Mouse (Mus musculus): ENCODE data around the gene Arl8b.

Arl8b gene

GRCm38 (mm10) chr6:108784796-108785195 lies 1.9 kb downstream of the Arl8b start:
- peak; percentile 28 for DNase-seq (ENCODE audit: low spot score)

DNA sequence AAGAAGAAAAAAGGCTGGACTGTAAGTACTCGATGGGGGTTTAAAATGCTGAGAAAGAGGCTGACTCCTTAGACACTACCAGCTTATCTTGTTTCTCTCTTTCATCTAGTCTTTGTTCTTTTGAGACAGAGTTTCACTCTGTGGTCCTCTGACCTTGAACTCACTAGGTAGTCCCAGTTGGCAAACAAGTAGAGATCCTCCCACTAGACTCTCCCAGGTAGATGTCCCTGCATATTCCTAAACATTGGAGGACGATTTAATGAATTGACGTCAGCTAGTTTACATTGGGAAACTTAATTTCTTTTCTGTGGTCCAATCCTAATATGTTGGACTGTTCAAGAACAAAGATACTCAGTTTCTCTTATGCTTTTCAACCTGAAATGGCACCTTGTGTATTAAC lies 2.7 kb downstream of the Arl8b start:
- no peak for DNase-seq (ENCODE audit: low spot score)

DNA sequence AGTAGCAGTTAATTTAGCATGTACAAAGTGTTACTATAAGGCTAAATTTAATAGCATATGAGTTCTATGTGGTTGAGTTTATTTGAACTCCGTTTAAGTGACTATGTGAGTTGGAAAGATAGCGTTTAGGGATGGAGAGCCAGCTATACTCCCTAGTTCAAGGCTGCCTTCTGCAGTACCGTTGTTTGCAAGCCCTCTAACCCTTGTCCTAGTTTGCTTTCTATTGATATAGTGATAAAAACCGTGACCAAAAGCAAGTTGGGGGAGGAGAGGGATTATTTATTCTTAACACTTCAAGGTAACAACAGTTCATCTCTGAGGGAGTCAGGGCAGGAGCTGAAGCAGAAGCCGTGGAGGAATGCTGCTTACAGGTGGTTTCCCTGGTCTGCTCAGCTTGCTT lies 8.6 kb downstream of the Arl8b start:
- no peak for DNase-seq (ENCODE audit: low spot score)

DNA sequence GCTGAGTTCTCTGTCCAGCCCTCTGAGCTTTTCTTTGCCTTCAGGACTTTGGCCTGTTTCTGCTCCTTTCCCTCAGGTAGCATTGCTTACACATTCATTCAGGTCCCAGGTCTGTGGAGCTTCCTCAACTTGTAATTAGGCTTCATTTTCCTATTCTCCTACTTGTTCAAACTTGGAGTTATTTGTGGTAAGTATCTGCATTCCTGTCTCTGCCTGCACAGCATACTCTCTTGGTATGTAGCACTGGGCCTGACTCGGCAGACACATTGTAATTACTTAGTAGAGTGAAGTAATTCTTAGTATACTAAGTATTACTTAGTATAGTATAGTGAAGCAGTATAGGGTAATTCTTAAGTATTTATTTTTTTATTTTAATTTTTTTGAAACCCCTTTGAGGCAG lies 13.0 kb downstream of the Arl8b start:
- no peak for DNase-seq (ENCODE audit: low spot score)

- DNase-seq (ENCODE audit: low spot score) = no peak
These were observed 13.8 kb downstream of the Arl8b start for GRCm38 (mm10) chr6:108796706-108797105.

DNA sequence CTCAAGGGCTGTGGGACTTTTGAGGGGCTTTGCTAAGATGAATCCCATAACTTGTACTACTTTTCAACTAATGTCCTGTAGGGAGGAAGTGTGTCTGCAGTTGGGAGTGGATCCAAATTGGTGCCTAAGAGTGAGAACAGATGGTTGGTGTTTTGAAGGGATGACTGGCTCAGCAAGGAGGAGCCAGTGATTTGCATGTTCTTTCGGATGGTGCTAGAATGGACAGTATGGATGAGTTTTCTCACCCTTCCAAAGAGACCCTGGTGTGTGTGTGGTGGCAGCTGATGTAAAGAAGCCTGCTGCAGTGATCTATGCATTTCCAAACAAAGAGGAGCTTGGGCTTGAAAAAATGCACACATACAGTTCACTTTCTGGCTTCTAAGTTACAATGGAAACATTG lies 22.3 kb downstream of the Arl8b start:
- no peak for DNase-seq (ENCODE audit: low spot score)

- no peak for DNase-seq (ENCODE audit: low spot score)
These were observed 23.0 kb downstream of the Arl8b start for GRCm38 (mm10) chr6:108805871-108806270.

DNA sequence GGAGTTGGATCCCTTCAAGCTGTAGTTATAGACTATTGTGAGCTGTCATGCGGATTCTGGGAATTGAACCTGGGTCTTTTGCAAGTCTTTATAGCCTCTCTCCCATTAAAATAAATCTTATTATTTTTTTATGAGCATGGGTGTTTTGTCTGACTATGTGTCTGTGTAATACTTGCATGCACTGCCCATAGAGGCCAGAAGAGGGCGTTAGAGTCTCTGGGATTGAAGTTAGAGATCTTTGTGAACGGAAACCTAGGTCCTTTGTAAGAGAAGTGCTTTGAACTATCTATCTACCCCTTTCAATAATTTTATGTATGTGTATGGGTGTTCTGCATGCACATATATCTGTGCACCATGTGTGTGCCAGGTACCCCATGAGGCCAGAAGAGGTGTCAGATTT lies 24.5 kb downstream of the Arl8b start:
- DNase-seq (ENCODE audit: low spot score) = no peak

DNA sequence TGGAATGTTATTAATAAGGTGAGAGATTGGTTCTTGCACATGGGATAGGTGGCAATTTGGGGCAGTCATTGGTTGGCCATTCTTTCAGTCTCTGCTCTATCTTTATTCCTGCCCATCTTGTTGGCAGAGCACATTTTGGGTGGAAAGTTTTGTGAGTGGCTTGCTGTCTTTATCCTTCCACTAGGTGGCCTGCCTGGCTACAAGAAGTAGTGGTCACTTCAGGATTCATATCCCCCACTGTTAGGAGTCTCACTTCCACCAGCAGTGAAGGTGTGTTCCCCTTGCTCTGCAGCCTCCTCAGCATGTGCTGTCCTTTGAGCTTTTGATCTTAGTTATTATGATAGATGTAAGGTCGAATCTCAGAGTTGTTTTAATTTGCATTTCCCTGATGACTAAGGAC lies 25.9 kb downstream of the Arl8b start:
- no peak for DNase-seq (ENCODE audit: low spot score)

- no peak for DNase-seq (ENCODE audit: low spot score)
These were observed 27.3 kb downstream of the Arl8b start for GRCm38 (mm10) chr6:108810237-108810636.

- DNase-seq (ENCODE audit: low spot score) = no peak
These were observed 29.2 kb downstream of the Arl8b start for GRCm38 (mm10) chr6:108812134-108812533.

DNA sequence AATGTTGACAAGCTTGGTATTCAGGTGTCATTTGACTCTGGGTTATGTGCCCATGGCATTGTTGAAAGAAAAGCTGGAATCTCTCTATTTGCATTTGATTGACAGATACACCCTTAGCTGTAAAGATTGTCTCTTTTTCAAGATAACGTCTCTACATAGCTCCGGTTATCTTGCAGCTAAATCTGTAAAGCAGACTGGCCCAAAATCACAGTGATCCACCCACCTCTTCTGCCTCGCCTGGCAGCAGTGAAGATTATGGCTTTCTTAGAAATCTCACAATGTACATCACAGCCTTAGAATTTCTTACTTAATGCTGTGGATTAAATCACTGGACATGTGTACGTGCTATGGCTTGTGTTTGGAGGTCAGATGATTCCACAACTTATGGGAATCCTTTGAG lies 34.6 kb downstream of the Arl8b start:
- DNase-seq (ENCODE audit: low spot score) = no peak

- DNase-seq (ENCODE audit: low spot score) = no peak
These were observed 42.1 kb downstream of the Arl8b start for GRCm38 (mm10) chr6:108824816-108825545.

DNA sequence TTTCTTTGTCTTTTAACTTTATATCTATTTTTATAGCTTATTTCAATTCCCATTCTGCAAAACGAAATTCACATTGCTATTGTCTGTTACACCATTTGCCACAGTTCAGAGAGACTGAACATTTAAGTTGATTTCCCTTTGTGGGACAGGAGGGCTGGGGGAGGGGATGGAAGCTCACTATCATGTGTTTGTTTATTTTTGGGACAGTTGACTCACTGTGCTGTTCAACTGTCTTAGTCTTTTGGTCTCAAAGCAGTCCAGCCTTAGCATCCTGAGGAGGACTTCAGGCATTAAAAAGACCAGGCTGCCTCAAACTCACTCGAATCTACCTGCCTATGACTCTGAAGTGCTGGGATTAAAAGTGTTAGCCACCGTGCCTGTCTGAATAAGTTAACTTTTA lies 43.2 kb downstream of the Arl8b start:
- DNase-seq (ENCODE audit: low spot score) = no peak

- no peak for DNase-seq (ENCODE audit: low spot score)
These were observed 44.5 kb downstream of the Arl8b start for GRCm38 (mm10) chr6:108827336-108827920.

DNA sequence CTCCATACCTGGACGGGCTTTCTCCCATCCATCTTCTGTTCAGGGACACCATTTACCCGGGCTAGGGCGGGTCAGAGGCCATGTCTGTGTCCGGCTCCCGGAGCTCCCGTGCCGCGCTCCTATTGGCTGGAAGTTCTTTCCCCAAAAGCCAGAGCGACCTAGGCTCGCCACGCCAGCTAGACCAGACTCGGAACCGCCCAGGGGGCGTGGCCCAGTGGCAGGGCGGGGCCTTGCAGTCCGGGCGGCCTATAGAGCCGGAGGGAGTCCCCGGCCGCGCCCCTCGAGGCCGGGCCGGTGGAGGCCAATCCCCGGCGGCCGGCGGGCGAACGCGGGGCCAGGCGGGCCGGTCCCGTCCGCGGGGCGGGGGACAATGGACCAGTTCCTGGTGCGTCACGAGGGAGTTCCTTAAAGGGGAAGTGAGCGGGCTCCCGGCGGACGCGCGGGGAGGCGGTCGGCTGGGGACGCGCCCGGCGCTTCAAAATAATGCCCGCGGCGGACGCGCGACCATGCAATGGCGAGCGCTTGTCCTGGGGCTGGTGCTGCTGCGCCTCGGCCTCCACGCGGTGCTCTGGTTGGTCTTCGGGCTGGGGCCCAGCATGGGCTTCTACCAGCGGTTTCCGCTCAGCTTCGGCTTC lies 45.5 kb downstream of the Arl8b start, which contains the start of gene Edem1:
TSS of gene Edem1 (plus strand) at position 408 of the 635 bp plus-strand sequence.
- peak; percentile 94 for DNase-seq (ENCODE audit: low spot score)

DNA sequence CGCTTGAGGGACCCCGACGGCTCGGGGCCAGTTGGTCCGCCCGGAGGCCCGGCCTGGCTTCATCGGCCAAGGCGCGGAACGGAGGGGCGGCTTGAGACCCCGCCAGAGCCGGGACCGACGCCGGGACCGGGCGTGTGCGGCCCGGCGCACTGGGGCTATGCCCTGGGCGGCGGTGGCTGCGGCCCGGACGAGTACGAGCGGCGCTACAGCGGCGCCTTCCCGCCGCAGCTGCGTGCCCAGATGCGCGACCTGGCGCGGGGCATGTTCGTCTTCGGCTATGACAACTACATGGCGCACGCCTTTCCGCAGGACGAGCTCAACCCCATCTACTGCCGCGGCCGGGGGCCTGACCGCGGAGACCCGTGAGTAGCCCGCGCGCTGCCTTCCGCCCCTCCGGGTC lies 46.0 kb downstream of the Arl8b start:
- no peak for DNase-seq (ENCODE audit: low spot score)

DNA sequence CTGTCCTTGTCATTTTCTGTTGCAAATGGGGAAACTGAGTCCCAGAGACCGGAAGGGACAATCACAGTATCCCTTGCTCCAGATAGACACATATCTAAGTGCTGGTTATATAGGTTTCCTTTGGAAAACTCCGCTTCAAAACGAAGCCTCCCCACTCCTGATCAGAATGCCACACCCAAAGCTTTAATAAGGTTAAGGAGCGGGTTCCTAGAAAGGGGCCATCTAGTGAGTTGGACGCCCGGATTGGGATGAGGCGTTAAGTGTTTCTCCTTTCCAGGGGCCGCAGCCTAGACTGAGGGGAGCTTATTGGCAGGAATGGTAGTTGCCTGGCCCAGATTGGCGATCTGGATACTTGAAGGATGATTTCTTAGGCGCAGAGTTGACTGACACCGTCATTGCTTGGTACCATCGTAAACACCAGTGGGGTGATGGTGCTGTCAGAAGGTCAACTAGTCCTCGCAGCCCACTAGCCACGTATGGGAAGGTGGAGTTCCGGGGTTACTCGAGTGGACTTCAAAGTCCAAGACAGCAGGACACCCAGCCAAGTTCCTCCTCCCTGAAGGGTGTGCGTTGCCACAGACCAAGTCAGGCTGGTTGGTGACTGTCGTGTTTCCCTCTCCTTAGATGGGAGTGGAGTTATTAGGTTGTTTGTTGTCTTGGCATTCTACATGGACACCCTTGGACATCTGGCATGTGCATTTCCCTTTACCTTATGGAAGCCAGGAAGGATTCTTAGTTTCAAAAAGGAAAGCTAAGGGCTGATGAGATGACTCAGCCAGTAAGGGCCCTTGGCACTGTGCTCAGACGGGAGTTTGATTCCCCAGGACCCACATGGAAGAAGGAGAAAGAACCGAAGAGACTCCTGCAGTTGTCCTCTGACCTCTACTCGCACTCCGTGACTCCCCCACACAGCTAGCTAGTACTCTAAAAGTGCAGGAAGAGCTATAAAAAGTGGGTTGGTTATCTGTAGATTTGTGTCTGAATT lies 46.8 kb downstream of the Arl8b start:
- peak; percentile 31 for DNase-seq (ENCODE audit: low spot score)

DNA sequence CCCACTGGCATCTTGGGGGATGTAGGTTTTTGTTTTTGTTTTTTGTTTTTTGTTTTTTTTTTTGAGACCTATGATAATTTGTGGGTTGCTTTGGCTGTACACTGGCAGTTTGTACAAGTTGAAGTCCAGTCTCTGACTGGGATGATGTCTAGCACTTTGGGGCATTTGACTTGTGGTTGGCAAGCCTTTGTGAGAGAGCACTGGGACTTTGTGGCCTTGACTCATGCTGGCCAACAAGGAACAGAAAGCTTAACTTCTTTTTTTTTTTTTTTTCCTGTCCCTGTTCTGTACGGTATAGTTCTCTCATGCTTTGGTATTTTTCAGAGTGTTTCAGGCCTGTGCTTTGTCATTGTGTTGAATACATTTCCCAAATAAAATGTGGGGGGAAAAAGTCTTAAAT lies 49.3 kb downstream of the Arl8b start:
- no peak for DNase-seq (ENCODE audit: low spot score)

DNA sequence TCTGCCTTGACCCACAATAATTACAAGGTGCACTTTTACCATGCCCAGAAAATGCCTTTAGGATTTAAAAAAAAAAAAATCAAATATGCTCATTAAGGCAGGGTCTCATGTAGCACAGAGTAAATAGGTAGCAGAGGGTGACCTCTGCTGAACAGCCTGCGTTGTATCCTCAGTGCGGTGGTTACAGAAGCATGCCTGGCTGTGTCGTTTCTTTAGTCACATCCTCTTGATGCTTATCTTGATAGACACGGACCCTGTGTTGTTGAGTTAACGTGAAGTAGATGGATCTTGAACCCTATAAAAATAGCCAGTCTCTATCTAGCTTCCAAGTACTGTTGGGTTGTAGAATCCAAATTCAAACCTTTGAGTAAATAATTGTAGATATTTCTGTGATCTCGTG lies 50.1 kb downstream of the Arl8b start:
- no peak for DNase-seq (ENCODE audit: low spot score)

- no peak for DNase-seq (ENCODE audit: low spot score)
These were observed 51.2 kb downstream of the Arl8b start for GRCm38 (mm10) chr6:108833963-108834697.
